Mouse (Mus musculus) hindbrain, embryonic 16.5 days (tissue): ENCODE measurements around the gene Rasgrp3. TPM values are rescaled to one million over a fixed set of nuclear protein-coding genes. Genes with fewer than 3 reads are reported as not detected.

Source experiments
- ATAC-seq: fragments of 200-750 bp; cut with Nextera tagmentation; 2 replicates; pipeline ENCODE4 v1.8.0; 2017; ENCODE audit warnings: moderate TSS enrichment, moderate library complexity
- H3K27ac ChIP-seq: fragments of 300-500 bp; sonication (generic); 2 replicates; pipeline ENCODE4 v1.5.1; 2014; ENCODE audit warnings: low read depth, mild to moderate bottlenecking, control low read depth, low read length, moderate library complexity
- H3K27me3 ChIP-seq: fragments of 300-500 bp; sonication (generic); replicated peaks from 2 replicates; pipeline ENCODE4 v1.6.1; 2014; ENCODE audit warnings: low read length; ENCODE audit not compliant: control insufficient read depth, insufficient read depth
- H3K36me3 ChIP-seq: fragments of 300-500 bp; sonication (generic); 2 replicates; pipeline ENCODE4 v1.6.1; 2014; ENCODE audit warnings: mild to moderate bottlenecking, low read length, moderate library complexity, mixed read lengths; ENCODE audit not compliant: control insufficient read depth, insufficient read depth
- H3K4me1 ChIP-seq: fragments of 300-500 bp; sonication (generic); 2 replicates; pipeline ENCODE4 v1.6.1; 2014; ENCODE audit warnings: low read depth, low read length; ENCODE audit not compliant: control insufficient read depth, insufficient read depth
- H3K4me2 ChIP-seq: fragments of 300-500 bp; sonication (generic); 2 replicates; pipeline ENCODE4 v1.6.1; 2014; ENCODE audit warnings: mild to moderate bottlenecking, low read length, control low read depth, moderate library complexity
- H3K4me3 ChIP-seq: fragments of 300-500 bp; sonication (generic); 2 replicates; pipeline ENCODE4 v1.5.1; 2014; ENCODE audit warnings: mild to moderate bottlenecking, low read length, control low read depth, moderate library complexity
- H3K9ac ChIP-seq: fragments of 300-500 bp; sonication (generic); 2 replicates; pipeline ENCODE4 v1.6.1; 2014; ENCODE audit warnings: low read depth, mild to moderate bottlenecking, control low read depth, low read length, moderate library complexity
- H3K9me3 ChIP-seq: fragments of 300-500 bp; sonication (generic); 2 replicates; pipeline ENCODE4 v1.6.1; 2014; ENCODE audit warnings: mild to moderate bottlenecking, low read length, moderate library complexity; ENCODE audit not compliant: control insufficient read depth
- WGBS: fragments of 180-500 bp; shearing (Covaris S2); extraction: QIAGEN DNeasy Blood & Tissue Kit; methylation state at CpG from one replicate; pipeline ENCODE4 v1.1.7; 2014; 5-methylcytosine and 5-hydroxymethylcytosine counted together
- polyA plus RNA-seq: library from polyadenylated mRNA; unstranded; fragments of >200 nt; fragmentation: Nextera tagmentation; extraction: Ambion mirVana; gene quantifications from 2 replicates; pipeline ENCODE4 v1.2.1, GENCODE M21; 2015

The Rasgrp3 gene
- polyA plus RNA-seq, 1 experiment from 2014 or later, result 6.6 TPM

DNA sequence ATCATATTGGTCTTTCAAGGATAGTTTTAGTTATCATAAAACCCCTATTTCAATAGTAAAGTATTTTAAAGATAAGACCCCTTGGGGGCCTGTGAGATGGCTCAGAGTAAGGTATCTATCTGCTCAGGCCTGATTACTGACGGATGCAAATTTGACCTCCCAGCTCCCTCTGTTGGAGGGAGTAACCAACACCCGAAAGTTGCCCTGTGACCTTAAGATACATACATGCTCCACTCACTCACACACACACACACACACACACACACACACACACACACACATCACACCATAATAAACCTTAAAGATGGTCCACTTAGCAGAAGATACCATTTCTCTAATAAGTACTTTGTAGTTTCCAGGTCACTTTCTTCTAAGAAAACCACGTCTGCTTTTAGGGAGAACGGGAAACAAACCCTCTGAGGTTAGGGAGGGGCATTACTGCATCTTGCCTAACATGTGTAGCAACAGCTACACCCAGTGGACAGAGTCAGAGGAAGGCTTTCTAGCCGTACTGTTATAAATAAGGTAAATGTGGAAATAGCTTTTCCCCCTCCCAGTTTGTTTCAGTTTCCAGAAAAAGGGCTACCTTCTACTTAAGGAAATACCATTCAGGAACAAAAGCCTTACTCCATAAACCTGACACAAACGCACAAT, 100.8 kb downstream of the Rasgrp3 start:
- Histone ChIP-seq H3K27ac (no peak overlapping the region), H3K4me3 (no peak overlapping the region), H3K36me3 (peaks cover 3% of the 10 kb centered on the region; the same call in 1 of the 2 replicates), H3K9ac (no peak overlapping the region), H3K27me3 (no peaks in the 10 kb centered on the region), H3K4me2 (no peak overlapping the region), H3K9me3 (no peaks in the 10 kb centered on the region), H3K4me1 (no peaks in the 10 kb centered on the region)
- 45% methylated on average over 6 of the region's 6 CpGs for WGBS
- ATAC-seq, result peak; percentile 81

DNA sequence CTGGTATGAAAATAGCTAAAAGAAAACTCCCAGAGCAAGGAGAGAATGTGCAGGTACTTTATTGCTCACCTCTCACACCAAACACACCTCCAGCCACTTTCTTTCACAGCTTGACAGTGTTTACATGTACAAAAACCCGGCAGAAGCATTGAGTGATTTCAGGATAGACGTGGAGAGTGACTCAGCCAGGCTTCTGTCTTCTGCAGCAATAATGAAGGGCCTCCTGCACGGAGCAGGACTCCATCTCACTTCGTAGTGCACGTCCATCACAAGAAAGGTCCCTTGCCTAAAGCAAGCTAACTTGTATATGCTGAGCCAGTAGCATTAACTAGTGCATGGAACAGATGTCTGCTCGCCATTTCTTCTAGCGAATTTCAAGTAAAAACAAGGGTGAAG, 101.4 kb downstream of the Rasgrp3 start:
- H3K36me3 ChIP-seq, result peaks cover 3% of the 10 kb centered on the region; the same call in 1 of the 2 replicates
- 90% methylated on average over 7 of the region's 7 CpGs for WGBS
- no peak overlapping the region for H3K4me3 ChIP-seq
- H3K9me3 ChIP-seq, result no peaks in the 10 kb centered on the region
- ATAC-seq, result no peak
- no peaks in the 10 kb centered on the region for H3K4me1 ChIP-seq
- H3K4me2 ChIP-seq, result no peak overlapping the region
- H3K9ac ChIP-seq, result no peak overlapping the region
- H3K27me3 ChIP-seq, result no peaks in the 10 kb centered on the region
- H3K27ac ChIP-seq, result no peak overlapping the region

DNA sequence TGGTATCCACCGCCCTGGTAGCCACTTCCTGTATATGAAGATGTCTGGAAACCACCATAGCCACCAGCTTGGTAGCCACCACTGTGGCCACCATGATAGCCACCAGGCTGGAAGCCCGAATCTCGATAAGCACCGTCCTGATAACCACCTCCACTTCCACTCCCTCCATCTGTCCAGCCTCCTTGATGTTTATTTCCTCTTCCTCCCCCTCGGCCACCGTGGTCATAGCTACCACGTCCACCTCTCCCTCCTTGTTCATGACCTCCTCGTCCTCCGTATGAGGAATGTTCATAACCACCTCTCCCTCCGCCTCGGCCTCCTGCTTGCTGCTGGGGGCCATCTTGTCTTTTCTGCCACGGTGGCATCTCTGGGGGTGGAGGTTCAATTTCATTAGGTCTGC, 102.7 kb downstream of the Rasgrp3 start:
- H3K4me1 ChIP-seq, result no peaks in the 10 kb centered on the region
- no peaks in the 10 kb centered on the region for H3K9me3 ChIP-seq
- H3K27ac ChIP-seq, result no peak overlapping the region
- H3K4me2 ChIP-seq, result no peak overlapping the region
- H3K27me3 ChIP-seq, result no peaks in the 10 kb centered on the region
- 94% methylated on average over 12 of the region's 12 CpGs for WGBS
- H3K36me3 ChIP-seq, result peaks cover 6% of the 10 kb centered on the region
- H3K4me3 ChIP-seq, result no peak overlapping the region
- H3K9ac ChIP-seq, result no peak overlapping the region
- no peak for ATAC-seq

DNA sequence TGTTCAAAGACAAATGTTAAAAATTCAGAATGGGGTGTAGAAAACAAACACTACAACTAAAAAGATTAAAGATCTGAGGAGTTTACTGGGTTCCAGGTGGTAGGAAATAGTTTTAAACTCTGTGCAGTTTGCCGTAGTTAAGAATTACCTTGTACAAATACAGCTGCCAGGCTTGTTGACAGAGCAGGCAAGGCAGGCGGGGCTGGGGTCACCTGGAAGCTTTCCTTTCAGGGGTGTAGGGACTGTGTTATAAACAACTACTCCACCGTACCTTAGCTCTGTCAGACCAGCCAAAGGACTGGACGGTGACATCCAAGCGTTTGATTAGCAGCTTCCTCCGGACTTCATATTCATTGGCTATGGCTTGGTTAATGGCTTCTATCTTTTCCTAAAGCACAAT, 103.4 kb downstream of the Rasgrp3 start:
- no peak overlapping the region for H3K9ac ChIP-seq
- no peak overlapping the region for H3K4me2 ChIP-seq
- no peaks in the 10 kb centered on the region for H3K9me3 ChIP-seq
- H3K4me3 ChIP-seq, result no peak overlapping the region
- no peaks in the 10 kb centered on the region for H3K4me1 ChIP-seq
- 95% methylated on average over 6 of the region's 6 CpGs for WGBS
- H3K36me3 ChIP-seq, result peaks cover 6% of the 10 kb centered on the region
- H3K27ac ChIP-seq, result no peak overlapping the region
- no peaks in the 10 kb centered on the region for H3K27me3 ChIP-seq
- no peak for ATAC-seq

DNA sequence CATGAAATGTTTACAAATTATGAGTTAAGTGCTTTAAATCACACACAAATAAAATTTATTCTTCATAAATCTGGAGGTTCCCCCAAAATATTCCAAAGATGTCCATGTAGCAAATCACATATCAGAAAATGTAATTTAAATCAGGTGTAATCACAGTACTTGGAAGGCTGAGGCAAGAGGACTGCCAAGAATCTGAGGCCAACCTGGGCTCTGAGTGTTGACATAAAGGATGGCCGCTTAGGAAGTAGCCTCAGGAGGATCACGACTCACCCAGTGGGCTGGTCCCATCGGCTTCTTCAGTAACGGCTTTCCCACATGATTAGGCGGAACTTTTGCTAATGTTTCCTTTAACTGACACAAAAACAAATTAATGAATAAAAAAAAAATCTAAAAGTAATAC, 104.1 kb downstream of the Rasgrp3 start:
- Histone ChIP-seq H3K4me2 (no peak overlapping the region), H3K27me3 (no peaks in the 10 kb centered on the region), H3K27ac (no peak overlapping the region), H3K4me3 (no peak overlapping the region), H3K36me3 (peaks cover 6% of the 10 kb centered on the region), H3K9ac (no peak overlapping the region), H3K9me3 (no peaks in the 10 kb centered on the region), H3K4me1 (no peaks in the 10 kb centered on the region)
- 91% methylated on average over 5 of the region's 5 CpGs for WGBS
- no peak for ATAC-seq

DNA sequence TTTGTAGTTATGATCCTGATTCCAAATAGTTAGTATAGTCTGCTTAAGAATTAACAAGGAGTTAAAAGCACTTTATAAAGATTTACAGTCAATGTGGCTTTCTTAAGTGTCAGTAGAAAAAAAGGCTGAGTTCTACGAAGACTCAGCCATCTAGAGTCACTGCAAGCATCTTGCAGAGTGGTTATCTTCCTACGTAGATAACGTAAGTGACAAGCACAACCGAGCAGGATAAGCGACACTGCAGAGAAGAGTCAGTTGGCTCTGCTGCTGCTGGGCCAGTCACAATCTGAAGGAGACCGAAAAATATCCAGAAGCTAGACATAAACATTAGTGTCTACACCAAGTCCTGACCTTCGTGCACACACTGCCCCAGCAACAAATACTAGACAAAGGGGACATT, 107.7 kb downstream of the Rasgrp3 start:
- ATAC-seq, result no peak
- H3K9me3 ChIP-seq, result no peaks in the 10 kb centered on the region
- no peak overlapping the region for H3K9ac ChIP-seq
- H3K36me3 ChIP-seq, result peaks cover 17% of the 10 kb centered on the region
- no peak overlapping the region for H3K4me3 ChIP-seq
- WGBS, result 85% methylated on average over 7 of the region's 7 CpGs
- H3K4me2 ChIP-seq, result no peak overlapping the region
- H3K27ac ChIP-seq, result no peak overlapping the region
- H3K4me1 ChIP-seq, result no peaks in the 10 kb centered on the region
- H3K27me3 ChIP-seq, result no peaks in the 10 kb centered on the region

DNA sequence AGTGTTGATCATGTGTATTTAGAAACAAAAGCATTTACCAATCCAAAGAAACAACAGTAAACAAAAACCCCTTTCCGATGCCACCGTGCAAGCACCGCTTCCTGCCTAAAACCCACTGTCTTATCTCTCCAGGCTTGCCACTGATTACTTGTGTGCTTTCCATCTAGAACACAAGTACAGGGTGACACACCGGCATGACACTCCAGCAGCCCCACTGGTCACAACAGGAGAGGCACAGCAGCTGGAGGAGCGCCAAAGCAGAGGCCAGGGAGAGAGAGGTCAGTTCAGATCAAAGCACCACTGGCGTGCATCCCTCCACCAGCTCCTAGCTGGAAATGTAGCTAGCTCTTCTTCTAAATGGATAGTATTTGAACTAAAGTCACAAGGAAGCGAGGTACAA, 108.6 kb downstream of the Rasgrp3 start:
- Histone ChIP-seq H3K4me2 (no peak overlapping the region), H3K36me3 (peaks cover 14% of the 10 kb centered on the region), H3K9ac (no peak overlapping the region), H3K4me1 (no peaks in the 10 kb centered on the region), H3K27ac (no peak overlapping the region), H3K9me3 (no peaks in the 10 kb centered on the region), H3K27me3 (no peaks in the 10 kb centered on the region), H3K4me3 (no peak overlapping the region)
- no peak for ATAC-seq
- WGBS, result 87% methylated on average over 7 of the region's 7 CpGs

DNA sequence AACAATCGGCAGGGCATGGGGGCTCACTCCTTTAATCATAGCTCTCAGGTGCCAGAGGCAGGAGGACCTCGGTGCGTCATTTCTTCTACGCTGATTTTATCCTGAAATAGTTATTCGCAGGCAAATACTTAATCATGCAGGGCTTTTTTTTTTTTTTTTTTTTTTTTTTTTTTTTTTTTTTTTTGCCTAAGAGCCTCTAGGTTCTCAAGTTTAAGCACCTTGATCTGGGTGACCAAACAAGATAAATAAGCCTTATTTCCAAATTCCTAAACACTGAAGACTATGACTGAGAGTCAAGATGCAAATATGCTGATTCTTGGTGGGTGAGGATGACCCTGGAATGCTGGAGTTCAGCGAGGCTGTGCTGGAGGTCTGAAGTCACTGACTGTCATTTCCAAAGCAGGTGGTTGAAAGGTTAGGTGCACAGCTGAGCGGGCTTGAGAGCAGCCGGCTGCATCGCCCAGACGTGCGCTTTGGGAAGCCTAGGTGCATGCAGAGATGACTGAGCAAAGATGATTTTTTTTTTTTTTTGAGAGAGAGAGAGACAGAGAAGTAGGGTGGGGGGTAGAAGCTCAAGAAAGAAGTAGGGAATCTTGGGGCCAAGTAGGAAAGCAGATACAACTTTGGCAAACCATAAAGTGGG, 115.2 kb downstream of the Rasgrp3 start:
- Histone ChIP-seq H3K4me1 (peaks cover 10% of the 10 kb centered on the region), H3K9me3 (no peaks in the 10 kb centered on the region), H3K36me3 (peaks cover 7% of the 10 kb centered on the region), H3K9ac (peak overlapping the region; percentile 84), H3K27me3 (no peaks in the 10 kb centered on the region), H3K4me2 (peak overlapping the region; percentile 86), H3K4me3 (peak overlapping the region; percentile 83), H3K27ac (no peak overlapping the region)
- WGBS, result 41% methylated on average over 11 of the region's 11 CpGs
- peak; percentile 3; the same call in 1 of the 2 replicates for ATAC-seq

DNA sequence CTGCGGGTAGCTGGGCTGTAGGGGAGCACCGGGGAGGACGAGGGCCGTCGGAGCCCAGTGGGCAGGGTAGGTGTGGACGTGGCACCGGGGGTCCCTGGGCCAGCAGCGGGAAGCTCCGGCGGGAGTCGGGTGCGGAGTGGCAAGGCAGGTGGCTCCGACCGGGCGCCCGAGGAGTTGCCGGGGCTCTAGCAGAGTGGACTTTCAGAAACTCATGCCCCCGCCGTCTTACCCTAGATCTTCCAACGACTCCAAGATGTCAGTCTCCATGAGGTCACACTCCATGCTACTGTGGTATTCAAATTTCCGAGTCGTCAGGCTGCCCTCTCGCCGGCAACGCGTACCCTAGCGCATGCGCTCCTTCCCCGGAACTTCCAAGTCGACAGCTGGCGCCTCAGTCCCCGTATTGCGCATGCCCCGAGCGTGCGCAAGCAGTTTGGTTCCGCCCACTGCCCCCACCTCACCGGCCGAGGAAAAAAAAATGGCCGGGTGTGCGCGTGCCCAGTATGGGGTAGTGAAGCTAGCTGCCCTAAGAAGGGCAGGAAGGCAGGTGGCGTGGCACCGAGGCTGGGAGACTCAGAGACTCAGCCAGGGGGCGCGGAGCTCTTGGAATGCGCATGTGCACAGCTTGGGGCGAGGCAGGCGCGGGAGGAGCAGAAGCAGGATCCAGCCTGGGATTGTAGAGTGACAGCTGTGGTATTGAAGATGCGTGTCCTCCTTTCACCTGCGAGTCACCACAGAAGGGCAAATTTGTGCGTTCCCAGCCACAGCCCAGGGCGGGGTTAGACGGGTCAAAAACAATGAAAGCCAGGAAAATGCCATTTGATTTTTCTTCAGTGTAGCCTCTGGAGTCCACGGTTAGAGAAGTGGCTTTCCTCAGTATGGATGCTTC, 116.1 kb downstream of the Rasgrp3 start, which contains the start of gene Fam98a:
Fam98a (minus strand) TSS at position 435 of the 889 bp plus-strand sequence.
- under 1% methylated on average over 49 of the region's 56 CpGs for WGBS
- peaks cover 1% of the 10 kb centered on the region for H3K36me3 ChIP-seq
- peak; percentile 99 for ATAC-seq
- peak within 1 kb of the TSS; percentile 83 for H3K4me3 ChIP-seq
- H3K9ac ChIP-seq, result peak within 1 kb of the TSS; percentile 84
- no peaks in the 10 kb centered on the region for H3K9me3 ChIP-seq
- no peaks in the 10 kb centered on the region for H3K27me3 ChIP-seq
- H3K4me2 ChIP-seq, result peak within 1 kb of the TSS; percentile 87
- peak within 1 kb of the TSS; percentile 62 for H3K27ac ChIP-seq
- H3K4me1 ChIP-seq, result peaks cover 10% of the 10 kb centered on the region
